Mouse (Mus musculus) limb, embryonic 11.5 days (tissue): ENCODE measurements around the gene Cep85l. TPM values are rescaled to one million over a fixed set of nuclear protein-coding genes. Genes with fewer than 3 reads are reported as not detected.

Source experiments
- ATAC-seq: fragments of 200-750 bp; cut with Nextera tagmentation; 2 replicates; pipeline ENCODE4 v1.8.0; 2017; ENCODE audit warnings: low read depth; ENCODE audit not compliant: insufficient number of reproducible peaks, low FRiP score, low TSS enrichment
- DNase-seq: peaks from one replicate; pipeline ENCODE4 v3.0.0-alpha.2; 2015; ENCODE audit warnings: low spot score
- H3K27ac ChIP-seq: fragments of 300-500 bp; sonication (generic); replicated peaks from 2 replicates; pipeline ENCODE4 v1.5.1; 2014; ENCODE audit warnings: low read depth, mild to moderate bottlenecking, low read length
- H3K27me3 ChIP-seq: fragments of 300-500 bp; sonication (generic); 2 replicates; pipeline ENCODE4 v1.6.1; 2014; ENCODE audit warnings: mild to moderate bottlenecking, low read length, mixed read lengths; ENCODE audit not compliant: control insufficient read depth, insufficient read depth
- H3K36me3 ChIP-seq: fragments of 300-500 bp; sonication (generic); 2 replicates; pipeline ENCODE4 v1.6.1; 2014; ENCODE audit warnings: mild to moderate bottlenecking, low read length, moderate library complexity, mixed read lengths; ENCODE audit not compliant: control insufficient read depth, insufficient read depth
- H3K4me1 ChIP-seq: fragments of 300-500 bp; sonication (generic); 2 replicates; pipeline ENCODE4 v1.6.1; 2014; ENCODE audit warnings: low read length, mixed read lengths; ENCODE audit not compliant: control insufficient read depth, insufficient read depth
- H3K4me2 ChIP-seq: fragments of 300-500 bp; sonication (generic); 2 replicates; pipeline ENCODE4 v1.6.1; 2014; ENCODE audit warnings: low read depth, mild to moderate bottlenecking, moderate library complexity; ENCODE audit not compliant: severe bottlenecking
- H3K4me3 ChIP-seq: fragments of 300-500 bp; sonication (generic); 2 replicates; pipeline ENCODE4 v1.5.1; 2014; ENCODE audit warnings: low read depth, low read length
- H3K9ac ChIP-seq: fragments of 300-500 bp; sonication (generic); 2 replicates; pipeline ENCODE4 v1.6.1; 2014; ENCODE audit warnings: mild to moderate bottlenecking, low read length
- H3K9me3 ChIP-seq: fragments of 300-500 bp; sonication (generic); 2 replicates; pipeline ENCODE4 v1.6.1; 2016; ENCODE audit warnings: low read length; ENCODE audit not compliant: control insufficient read depth
- WGBS: fragments of 180-500 bp; shearing (Covaris S2); extraction: QIAGEN DNeasy Blood & Tissue Kit; methylation state at CpG from one replicate; pipeline ENCODE4 v1.1.7; 2014; 5-methylcytosine and 5-hydroxymethylcytosine counted together
- polyA plus RNA-seq: library from polyadenylated mRNA; unstranded; fragments of >200 nt; fragmentation: Nextera tagmentation; extraction: Ambion mirVana; gene quantifications from 2 replicates; pipeline ENCODE4 v1.2.1, GENCODE M21; 2014

Cep85l gene
- polyA plus RNA-seq, 1 experiment from 2014 or later = 6.0 TPM

- H3K4me3 ChIP-seq = no peak overlapping the region
- no peak overlapping the region for H3K27ac ChIP-seq
- H3K4me1 ChIP-seq = no peaks in the 10 kb centered on the region
- DNase-seq (no peak), ATAC-seq (no peak)
- H3K4me2 ChIP-seq = no peak overlapping the region
- no peaks in the 10 kb centered on the region for H3K27me3 ChIP-seq
- no peak overlapping the region for H3K9ac ChIP-seq
- 96% methylated on average over 3 of the region's 3 CpGs for WGBS
- no peaks in the 10 kb centered on the region for H3K9me3 ChIP-seq
- H3K36me3 ChIP-seq = no peaks in the 10 kb centered on the region; the same call in 1 of the 2 replicates
These were observed 20.7 kb downstream of the Cep85l start for GRCm38 (mm10) chr10:53359016-53359415.

GRCm38 (mm10) chr10:53353665-53354064 is 26.1 kb downstream of the Cep85l start:
- DNase-seq = no peak
- H3K4me1 ChIP-seq = no peaks in the 10 kb centered on the region
- no peaks in the 10 kb centered on the region; the same call in 1 of the 2 replicates for H3K36me3 ChIP-seq
- H3K4me3 ChIP-seq = no peak overlapping the region
- WGBS = 86% methylated on average over 3 of the region's 3 CpGs
- no peak overlapping the region for H3K27ac ChIP-seq
- no peaks in the 10 kb centered on the region for H3K27me3 ChIP-seq
- H3K4me2 ChIP-seq = no peak overlapping the region
- ATAC-seq = no peak
- H3K9me3 ChIP-seq = no peaks in the 10 kb centered on the region
- no peak overlapping the region for H3K9ac ChIP-seq

GRCm38 (mm10) chr10:53349254-53349653 is 30.5 kb downstream of the Cep85l start:
- DNase-seq = no peak
- Histone ChIP-seq H3K9ac (no peak overlapping the region), H3K36me3 (no peaks in the 10 kb centered on the region), H3K4me1 (no peaks in the 10 kb centered on the region), H3K27me3 (no peaks in the 10 kb centered on the region), H3K4me3 (no peak overlapping the region), H3K27ac (no peak overlapping the region), H3K4me2 (no peak overlapping the region), H3K9me3 (no peaks in the 10 kb centered on the region)
- WGBS = 88% methylated on average over 1 of the region's 1 CpGs
- ATAC-seq = 0 out of 2 replicates have a peak, but pooled peaks have one; percentile 31

GRCm38 (mm10) chr10:53347787-53348755 is 31.7 kb downstream of the Cep85l start:
- 59% methylated on average over 10 of the region's 10 CpGs for WGBS
- ATAC-seq (0 out of 2 replicates have a peak, but pooled peaks have one; percentile 62), DNase-seq (peak; percentile 59)
- no peaks in the 10 kb centered on the region for H3K9me3 ChIP-seq
- H3K27me3 ChIP-seq = no peaks in the 10 kb centered on the region
- H3K4me2 ChIP-seq = no peak overlapping the region
- no peaks in the 10 kb centered on the region for H3K36me3 ChIP-seq
- H3K4me1 ChIP-seq = no peaks in the 10 kb centered on the region
- H3K4me3 ChIP-seq = no peak overlapping the region
- H3K9ac ChIP-seq = no peak overlapping the region
- H3K27ac ChIP-seq = no peak overlapping the region

GRCm38 (mm10) chr10:53346916-53347315 is 32.8 kb downstream of the Cep85l start:
- H3K4me3 ChIP-seq = no peak overlapping the region
- WGBS = 89% methylated on average over 5 of the region's 5 CpGs
- no peak overlapping the region for H3K9ac ChIP-seq
- H3K4me2 ChIP-seq = no peak overlapping the region
- no peaks in the 10 kb centered on the region for H3K4me1 ChIP-seq
- no peak overlapping the region for H3K27ac ChIP-seq
- no peaks in the 10 kb centered on the region for H3K27me3 ChIP-seq
- H3K9me3 ChIP-seq = no peaks in the 10 kb centered on the region
- no peak for DNase-seq
- ATAC-seq = no peak
- H3K36me3 ChIP-seq = no peaks in the 10 kb centered on the region

GRCm38 (mm10) chr10:53346506-53346905 is 33.2 kb downstream of the Cep85l start:
- no peak overlapping the region for H3K27ac ChIP-seq
- H3K9ac ChIP-seq = no peak overlapping the region
- ATAC-seq (no peak), DNase-seq (peak; percentile 59)
- H3K4me1 ChIP-seq = no peaks in the 10 kb centered on the region
- H3K4me3 ChIP-seq = no peak overlapping the region
- no peaks in the 10 kb centered on the region for H3K9me3 ChIP-seq
- H3K27me3 ChIP-seq = no peaks in the 10 kb centered on the region
- H3K36me3 ChIP-seq = no peaks in the 10 kb centered on the region
- no peak overlapping the region for H3K4me2 ChIP-seq
- 49% methylated on average over 3 of the region's 3 CpGs for WGBS

GRCm38 (mm10) chr10:53345508-53345907 is 34.2 kb downstream of the Cep85l start:
- H3K4me3 ChIP-seq = no peak overlapping the region
- no peaks in the 10 kb centered on the region for H3K9me3 ChIP-seq
- no peak overlapping the region for H3K4me2 ChIP-seq
- no peaks in the 10 kb centered on the region for H3K4me1 ChIP-seq
- no peak overlapping the region for H3K9ac ChIP-seq
- 86% methylated on average over 4 of the region's 4 CpGs for WGBS
- no peak for ATAC-seq
- H3K27me3 ChIP-seq = no peaks in the 10 kb centered on the region
- H3K27ac ChIP-seq = no peak overlapping the region
- no peak for DNase-seq
- H3K36me3 ChIP-seq = no peaks in the 10 kb centered on the region

GRCm38 (mm10) chr10:53343865-53344264 is 35.9 kb downstream of the Cep85l start:
- Histone ChIP-seq H3K9me3 (no peaks in the 10 kb centered on the region), H3K36me3 (no peaks in the 10 kb centered on the region), H3K4me1 (no peaks in the 10 kb centered on the region), H3K4me2 (no peak overlapping the region), H3K27me3 (no peaks in the 10 kb centered on the region), H3K9ac (no peak overlapping the region), H3K4me3 (no peak overlapping the region), H3K27ac (no peak overlapping the region)
- no peak for ATAC-seq
- 83% methylated on average over 10 of the region's 10 CpGs for WGBS
- no peak for DNase-seq
